Mouse (Mus musculus) heart, embryonic 10.5 days (tissue): ENCODE data around the gene Cryba4. TPM values are rescaled to one million over a fixed set of nuclear protein-coding genes. Genes with fewer than 3 reads are reported as not detected.

Experiments
- DNase-seq: peaks from one replicate; pipeline ENCODE4 v3.0.0-alpha.2; 2017; ENCODE audit warnings: low spot score
- H3K27ac ChIP-seq: fragments of 300-500 bp; sonication (generic); 2 replicates; pipeline ENCODE4 v1.5.1; 2016; ENCODE audit warnings: mild to moderate bottlenecking
- H3K27me3 ChIP-seq: fragments of 300-500 bp; sonication (generic); 2 replicates; pipeline ENCODE4 v1.6.1; 2016; ENCODE audit warnings: mild to moderate bottlenecking; ENCODE audit not compliant: poor library complexity, insufficient read depth, severe bottlenecking
- H3K36me3 ChIP-seq: fragments of 300-500 bp; sonication (generic); 2 replicates; pipeline ENCODE4 v1.6.1; 2016; ENCODE audit warnings: mild to moderate bottlenecking, moderate library complexity
- H3K4me1 ChIP-seq: fragments of 300-500 bp; sonication (generic); 2 replicates; pipeline ENCODE4 v1.6.1; 2016; ENCODE audit warnings: mild to moderate bottlenecking
- H3K4me3 ChIP-seq: fragments of 300-500 bp; sonication (generic); 2 replicates; pipeline ENCODE4 v1.5.1; 2016; ENCODE audit warnings: mild to moderate bottlenecking, moderate library complexity
- H3K9me3 ChIP-seq: fragments of 300-500 bp; sonication (generic); 2 replicates; pipeline ENCODE4 v1.6.1; 2016; ENCODE audit warnings: mild to moderate bottlenecking, moderate library complexity
- WGBS: fragments of 180-500 bp; shearing (Covaris S2); methylation state at CpG from one replicate; pipeline ENCODE4 v1.1.7; 2016; 5-methylcytosine and 5-hydroxymethylcytosine counted together
- polyA plus RNA-seq: library from polyadenylated mRNA; unstranded; fragments of >200 nt; fragmentation: Nextera tagmentation; extraction: Ambion mirVana; gene quantifications from 2 replicates; pipeline ENCODE4 v1.2.1, GENCODE M21; 2016

Gene Cryba4
- polyA plus RNA-seq, 1 experiment from 2014 or later, result not detected

GRCm38 (mm10) chr5:112282780-112283482 is 30.6 kb upstream of the Cryba4 start:
- DNase-seq, result no peak
- Histone ChIP-seq H3K4me1 (peaks cover 88% of the 10 kb centered on the region), H3K27ac (peak overlapping the region; percentile 69; the same call in 1 of the 2 replicates), H3K36me3 (no peaks in the 10 kb centered on the region), H3K9me3 (no peaks in the 10 kb centered on the region), H3K4me3 (no peak overlapping the region), H3K27me3 (no peaks in the 10 kb centered on the region)
- 56% methylated on average over 9 of the region's 9 CpGs for WGBS

GRCm38 (mm10) chr5:112282123-112282779 is 29.9 kb upstream of the Cryba4 start:
- WGBS, result 70% methylated on average over 6 of the region's 6 CpGs
- no peaks in the 10 kb centered on the region for H3K27me3 ChIP-seq
- H3K4me3 ChIP-seq, result no peak overlapping the region
- peaks cover 88% of the 10 kb centered on the region for H3K4me1 ChIP-seq
- H3K9me3 ChIP-seq, result no peaks in the 10 kb centered on the region
- no peaks in the 10 kb centered on the region for H3K36me3 ChIP-seq
- peak overlapping the region; percentile 2; the same call in 1 of the 2 replicates for H3K27ac ChIP-seq
- no peak for DNase-seq

- no peaks in the 10 kb centered on the region for H3K36me3 ChIP-seq
- no peak overlapping the region for H3K4me3 ChIP-seq
- WGBS, result 85% methylated on average over 4 of the region's 4 CpGs
- peaks cover 90% of the 10 kb centered on the region for H3K4me1 ChIP-seq
- H3K27me3 ChIP-seq, result no peaks in the 10 kb centered on the region
- H3K27ac ChIP-seq, result no peak overlapping the region; the same call in 1 of the 2 replicates
- DNase-seq, result no peak
- no peaks in the 10 kb centered on the region for H3K9me3 ChIP-seq
These were observed 29.4 kb upstream of the Cryba4 start for GRCm38 (mm10) chr5:112281676-112282075.

- H3K9me3 ChIP-seq, result no peaks in the 10 kb centered on the region
- H3K27ac ChIP-seq, result 0 out of 2 replicates have a peak overlapping the region, but pooled peaks have one; percentile 25
- H3K27me3 ChIP-seq, result no peaks in the 10 kb centered on the region
- DNase-seq, result no peak
- peaks cover 87% of the 10 kb centered on the region for H3K4me1 ChIP-seq
- H3K4me3 ChIP-seq, result no peak overlapping the region
- no peaks in the 10 kb centered on the region for H3K36me3 ChIP-seq
- 64% methylated on average over 15 of the region's 15 CpGs for WGBS
These were observed 28.7 kb upstream of the Cryba4 start for GRCm38 (mm10) chr5:112280863-112281660.

GRCm38 (mm10) chr5:112280151-112280550 is 27.8 kb upstream of the Cryba4 start:
- peaks cover 84% of the 10 kb centered on the region for H3K4me1 ChIP-seq
- WGBS, result 72% methylated on average over 7 of the region's 7 CpGs
- no peak for DNase-seq
- H3K9me3 ChIP-seq, result no peaks in the 10 kb centered on the region
- H3K4me3 ChIP-seq, result no peak overlapping the region
- H3K36me3 ChIP-seq, result no peaks in the 10 kb centered on the region
- H3K27me3 ChIP-seq, result no peaks in the 10 kb centered on the region
- peak overlapping the region; percentile 18; the same call in 1 of the 2 replicates for H3K27ac ChIP-seq

GRCm38 (mm10) chr5:112279181-112280021 is 27.1 kb upstream of the Cryba4 start:
- peaks cover 76% of the 10 kb centered on the region for H3K4me1 ChIP-seq
- DNase-seq, result no peak
- no peaks in the 10 kb centered on the region for H3K36me3 ChIP-seq
- no peaks in the 10 kb centered on the region for H3K9me3 ChIP-seq
- WGBS, result 78% methylated on average over 17 of the region's 17 CpGs
- H3K27me3 ChIP-seq, result no peaks in the 10 kb centered on the region
- no peak overlapping the region for H3K4me3 ChIP-seq
- H3K27ac ChIP-seq, result peak overlapping the region; percentile 18; the same call in 1 of the 2 replicates

GRCm38 (mm10) chr5:112277906-112278470 is 25.7 kb upstream of the Cryba4 start:
- Histone ChIP-seq H3K9me3 (no peaks in the 10 kb centered on the region), H3K27me3 (no peaks in the 10 kb centered on the region), H3K27ac (no peak overlapping the region), H3K4me3 (peak overlapping the region; percentile 85; the same call in 1 of the 2 replicates), H3K4me1 (peaks cover 63% of the 10 kb centered on the region), H3K36me3 (no peaks in the 10 kb centered on the region)
- no peak for DNase-seq
- WGBS, result 92% methylated on average over 11 of the region's 11 CpGs

- Histone ChIP-seq H3K27ac (peak overlapping the region; percentile 91), H3K4me3 (peak overlapping the region; percentile 85), H3K4me1 (peaks cover 52% of the 10 kb centered on the region), H3K9me3 (no peaks in the 10 kb centered on the region), H3K27me3 (no peaks in the 10 kb centered on the region), H3K36me3 (no peaks in the 10 kb centered on the region)
- WGBS, result 1% methylated on average over 21 of the region's 24 CpGs
- peak; percentile 81 for DNase-seq
These were observed 24.6 kb upstream of the Cryba4 start for GRCm38 (mm10) chr5:112276907-112277348.

- peak; percentile 100 for DNase-seq
- Histone ChIP-seq H3K4me3 (peak within 1 kb of the TSS; percentile 85), H3K27ac (peak within 1 kb of the TSS; percentile 91), H3K27me3 (peaks cover 3% of the 10 kb centered on the region), H3K9me3 (no peaks in the 10 kb centered on the region), H3K36me3 (no peaks in the 10 kb centered on the region), H3K4me1 (peaks cover 47% of the 10 kb centered on the region)
- WGBS, result 0% methylated on average over 62 of the region's 62 CpGs
These were observed 24.1 kb upstream of the Cryba4 start, which contains the start of gene Tpst2 for GRCm38 (mm10) chr5:112276267-112276873. Tpst2 (plus strand) TSS chr5:112276691.

- DNase-seq, result no peak
- peaks cover 13% of the 10 kb centered on the region for H3K27me3 ChIP-seq
- H3K9me3 ChIP-seq, result no peaks in the 10 kb centered on the region
- H3K36me3 ChIP-seq, result no peaks in the 10 kb centered on the region
- H3K4me1 ChIP-seq, result peaks cover 35% of the 10 kb centered on the region
- 71% methylated on average over 4 of the region's 4 CpGs for WGBS
- peak overlapping the region; percentile 85; the same call in 1 of the 2 replicates for H3K4me3 ChIP-seq
- no peak overlapping the region for H3K27ac ChIP-seq
These were observed 22.9 kb upstream of the Cryba4 start for GRCm38 (mm10) chr5:112275021-112275804.
